In the genomic region with DNA sequence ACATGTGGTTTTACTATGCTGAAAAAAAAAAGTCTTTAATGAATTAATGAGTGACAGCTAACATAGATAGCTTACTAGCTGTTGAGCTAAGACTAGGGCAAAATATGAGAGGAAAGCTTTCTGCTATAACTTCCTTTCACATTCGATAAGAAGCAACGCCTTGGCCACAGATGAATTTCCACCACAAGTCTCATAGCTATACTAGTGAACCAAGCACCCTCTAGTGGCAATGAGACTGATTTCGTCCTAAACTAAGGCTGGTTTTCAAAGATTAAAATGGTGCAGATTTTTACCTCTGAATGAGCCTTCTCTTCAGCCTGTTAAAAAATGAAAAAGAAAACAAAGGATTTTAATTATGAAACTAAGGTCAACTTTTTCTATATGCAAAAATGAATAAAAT, we compare ENCODE assay signal across 10 mouse cellular contexts.
DNase-seq lines count a peak whose midpoint lies in the region; ATAC-seq and TF ChIP-seq lines count a peak whose summit lies in the region.
"Had no signal": no experiment of that assay in that cellular context is flagged by ENCODE, and none has a peak within 500 bp of the region (broad histone marks: within the 10 kb centered on the region; RNA-seq: fewer than 3 reads in every experiment).

No protein-coding gene starts in this region.

- peaks cover 3% of the 10 kb centered on the region; the same call in 1 of the 2 replicates for H3K9me3 ChIP-seq in midbrain, embryonic 15.5 days
- peaks cover 7% of the 10 kb centered on the region; the same call in 1 of the 2 replicates for H3K9me3 ChIP-seq in midbrain, embryonic 13.5 days
- H3K9me3 ChIP-seq: lung, embryonic 15.5 days had no signal

- TF ChIP-seq CTCF in gastrocnemius, adult 2 months (IDR thresholded peaks at IDR 0.05): peak; percentile 39; the same call in 1 of the 2 replicates
- TF ChIP-seq CTCF in cortical plate, adult 2 months (IDR thresholded peaks at IDR 0.05; ENCODE audit: extremely low read depth, insufficient read depth, low read length): peak; percentile 39; the same call in 1 of the 2 replicates

- no peak overlapping the region for H3K27ac ChIP-seq in gastrocnemius, adult 2 months
- H3K27ac ChIP-seq in midbrain, embryonic 15.5 days: no peak overlapping the region
- no peak overlapping the region for H3K27ac ChIP-seq in midbrain, embryonic 13.5 days
- H3K27ac ChIP-seq in cortical plate, adult 2 months (ENCODE audit: insufficient read depth, low read length): no peak overlapping the region
- H3K27ac ChIP-seq: lung, embryonic 15.5 days had no signal

- H3K27me3 ChIP-seq in midbrain, embryonic 15.5 days (replicated peaks): no peaks in the 10 kb centered on the region
- no peaks in the 10 kb centered on the region for H3K27me3 ChIP-seq in midbrain, embryonic 13.5 days
- H3K27me3 ChIP-seq: lung, embryonic 15.5 days had no signal

- TF ChIP-seq POLR2A in cortical plate, adult 2 months (IDR thresholded peaks at IDR 0.05; ENCODE audit: extremely low read depth, insufficient read depth, low read length): no peak

- H3K9ac ChIP-seq in midbrain, embryonic 15.5 days: no peak overlapping the region
- no peak overlapping the region for H3K9ac ChIP-seq in midbrain, embryonic 13.5 days (replicated peaks)
- H3K9ac ChIP-seq: lung, embryonic 15.5 days had no signal

- 0 out of 2 replicates have a peak, but pooled peaks have one; percentile 48 for ATAC-seq in midbrain, embryonic 15.5 days (replicated peaks)
- ATAC-seq in midbrain, embryonic 13.5 days: no peak
- no peak; the same call in 1 of the 2 replicates for ATAC-seq in granulocyte monocyte progenitor cell, adult 5-6 weeks (replicated peaks; ENCODE audit: poor library complexity, severe bottlenecking)

- H3K4me1 ChIP-seq in midbrain, embryonic 15.5 days: no peaks in the 10 kb centered on the region
- H3K4me1 ChIP-seq in midbrain, embryonic 13.5 days (replicated peaks): 0 out of 2 replicates have a peak, but pooled peaks cover under 1% of the 10 kb centered on the region
- H3K4me1 ChIP-seq in cortical plate, adult 2 months (ENCODE audit: control insufficient read depth, insufficient read depth, low read length): no peaks in the 10 kb centered on the region
- H3K4me1 ChIP-seq: lung, embryonic 15.5 days had no signal

- no peak overlapping the region for H3K4me3 ChIP-seq in gastrocnemius, adult 2 months
- no peak overlapping the region for H3K4me3 ChIP-seq in midbrain, embryonic 15.5 days
- H3K4me3 ChIP-seq in midbrain, embryonic 13.5 days (replicated peaks): no peak overlapping the region
- no peak overlapping the region for H3K4me3 ChIP-seq in cortical plate, adult 2 months (ENCODE audit: insufficient read depth, low read length)
- H3K4me3 ChIP-seq: lung, embryonic 15.5 days had no signal

- 0 out of 2 replicates have a peak, but pooled peaks cover 5% of the 10 kb centered on the region for H3K36me3 ChIP-seq in midbrain, embryonic 15.5 days (replicated peaks)
- H3K36me3 ChIP-seq in midbrain, embryonic 13.5 days: peaks cover 25% of the 10 kb centered on the region
- H3K36me3 ChIP-seq: lung, embryonic 15.5 days had no signal

- intact Hi-C loops in gastrocnemius, adult 2 months (cut with DNase I): no loop called here

- no peak for DNase-seq in gastrocnemius, adult 2 months
- no peak for DNase-seq in gastrocnemius, postnatal 4 days (ENCODE audit: low spot score in 2 of 2)
- DNase-seq in telencephalon, adult 2 months (ENCODE audit: low read depth, low spot score): peak; percentile 62
- DNase-seq in urinary bladder, adult 18-20 months (ENCODE audit: low spot score in 2 of 2): no peak
- DNase-seq: kidney, adult 2 months had no signal

- H3K4me2 ChIP-seq in midbrain, embryonic 15.5 days: no peak overlapping the region
- no peak overlapping the region for H3K4me2 ChIP-seq in midbrain, embryonic 13.5 days (replicated peaks)
- H3K4me2 ChIP-seq: lung, embryonic 15.5 days had no signal

- WGBS in midbrain, embryonic 15.5 days: 29% methylated on average over 3 of the region's 3 CpGs
- 40% methylated on average over 3 of the region's 3 CpGs for WGBS in midbrain, embryonic 13.5 days
